Mouse (Mus musculus) frontal cortex, adult 2 months (tissue): ENCODE measurements at regions not wholly inside any gene's neighbourhood (a gene's known extent, or its start where the extent isn't known, plus 50 kb on each side); places are given as distances from the start of the nearest gene placed in this dataset.
A peak's percentile ranks its signal among the peaks of the same experiment; 100 is the strongest.
"Not testable (repeated sequence)": the region's sequence is repeated elsewhere in the genome, so short reads cannot be mapped to it uniquely, and the experiment has no call there.

Experiments used
- DNase-seq, 2 experiments: peaks; one replicate each; pipeline ENCODE4 v3.0.0; 2022; ENCODE audit warnings: low spot score in 1 of 2; ENCODE audit errors: extremely low spot score in 1 of 2

- DNase-seq: no peak
Observed at GRCm38 (mm10) chr3:153144217-153144616, 162.2 kb upstream of the St6galnac5 start.

- DNase-seq: no peak
Observed at GRCm38 (mm10) chr3:153140985-153141384, 158.9 kb upstream of the St6galnac5 start.

- no peak for DNase-seq
Observed at GRCm38 (mm10) chr3:153125335-153125734, 143.3 kb upstream of the St6galnac5 start.

DNA sequence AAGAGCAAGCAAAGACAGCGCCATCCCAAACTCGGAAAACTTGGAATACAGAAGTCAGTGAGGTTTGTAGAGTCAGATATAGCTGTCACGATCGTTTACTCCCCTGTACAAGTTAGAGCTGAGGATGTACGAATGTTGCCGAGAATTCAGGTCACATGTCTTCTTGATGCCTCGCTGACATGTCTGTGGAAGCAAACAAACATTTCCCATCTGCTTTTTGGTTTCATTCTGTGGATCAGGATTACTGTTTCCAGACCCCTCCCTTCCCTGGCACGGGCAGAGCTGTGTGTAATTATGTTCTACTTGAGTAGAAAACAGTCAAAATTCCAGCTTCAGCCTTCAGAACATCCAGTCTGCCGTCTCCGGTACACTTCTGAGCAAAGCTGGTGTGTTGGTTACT, 139.9 kb upstream of the St6galnac5 start:
- DNase-seq: peak in 1 of 2 experiments; percentile 7

- no peak for DNase-seq
Observed at GRCm38 (mm10) chr3:153119142-153119541, 137.1 kb upstream of the St6galnac5 start.

DNA sequence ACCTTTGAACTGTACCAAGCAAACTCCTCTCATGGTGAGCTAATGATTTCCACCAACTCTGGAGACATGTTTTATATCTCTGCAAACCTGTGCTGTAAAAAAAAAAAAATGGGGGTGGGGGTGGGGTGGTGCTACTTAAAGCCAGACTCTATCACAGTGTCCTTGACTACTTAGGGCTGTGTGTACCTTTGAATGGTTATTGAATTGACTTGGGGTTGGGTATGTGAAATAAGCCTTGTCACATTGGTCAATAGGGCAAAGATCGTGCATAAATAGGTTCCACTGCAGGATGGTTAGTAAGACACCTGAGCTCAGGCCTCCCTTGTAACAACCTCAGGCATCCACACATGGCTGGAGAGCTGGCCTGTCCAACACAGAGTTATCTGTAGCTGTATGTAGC, 136.6 kb upstream of the St6galnac5 start:
- DNase-seq: no peak

GRCm38 (mm10) chr3:153105591-153105990, 123.5 kb upstream of the St6galnac5 start:
- DNase-seq: peak in 1 of 2 experiments; percentile 20

DNA sequence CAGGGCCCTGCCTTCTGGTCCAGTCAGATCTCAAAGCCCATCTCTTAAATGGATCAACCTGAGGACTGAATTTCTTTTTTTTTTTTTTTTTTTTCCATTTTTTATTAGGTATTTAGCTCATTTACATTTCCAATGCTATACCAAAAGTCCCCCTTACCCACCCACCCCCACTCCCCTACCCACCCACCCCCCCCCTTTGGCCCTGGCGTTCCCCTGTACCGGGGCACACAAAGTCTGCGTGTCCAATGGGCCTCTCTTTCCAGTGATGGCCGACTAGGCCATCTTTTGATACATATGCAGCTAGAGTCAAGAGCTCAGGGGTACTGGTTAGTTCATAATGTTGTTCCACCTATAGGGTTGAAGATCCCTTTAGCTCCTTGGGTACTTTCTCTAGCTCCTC, 108.5 kb upstream of the St6galnac5 start:
- not testable (repeated sequence) for DNase-seq

- DNase-seq: peak in 1 of 2 experiments; percentile 42
Observed at GRCm38 (mm10) chr3:153085096-153085788, 103.2 kb upstream of the St6galnac5 start.

- DNase-seq: peak in 1 of 2 experiments; percentile 47
Observed at GRCm38 (mm10) chr3:153084226-153085095, 102.4 kb upstream of the St6galnac5 start.

DNA sequence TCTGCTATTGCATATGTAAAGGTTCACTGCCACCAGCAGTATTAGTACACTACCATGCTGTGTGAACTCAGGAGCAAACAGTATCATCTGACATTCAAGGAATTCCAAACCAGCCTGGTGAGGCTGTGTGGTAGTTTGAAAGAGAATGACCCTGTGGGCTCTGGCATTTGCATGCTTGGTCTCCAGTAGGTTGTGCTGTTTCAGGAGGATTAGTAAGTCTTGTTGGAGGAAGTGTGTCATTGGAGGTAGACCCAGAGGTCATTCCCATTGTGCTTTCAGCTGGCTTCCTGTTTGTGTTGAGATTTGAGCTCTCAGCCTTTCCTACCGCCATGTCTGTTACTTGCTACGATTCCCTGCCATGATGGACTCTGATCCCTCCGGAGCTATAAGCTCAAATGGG, 98.3 kb upstream of the St6galnac5 start:
- no peak for DNase-seq

DNA sequence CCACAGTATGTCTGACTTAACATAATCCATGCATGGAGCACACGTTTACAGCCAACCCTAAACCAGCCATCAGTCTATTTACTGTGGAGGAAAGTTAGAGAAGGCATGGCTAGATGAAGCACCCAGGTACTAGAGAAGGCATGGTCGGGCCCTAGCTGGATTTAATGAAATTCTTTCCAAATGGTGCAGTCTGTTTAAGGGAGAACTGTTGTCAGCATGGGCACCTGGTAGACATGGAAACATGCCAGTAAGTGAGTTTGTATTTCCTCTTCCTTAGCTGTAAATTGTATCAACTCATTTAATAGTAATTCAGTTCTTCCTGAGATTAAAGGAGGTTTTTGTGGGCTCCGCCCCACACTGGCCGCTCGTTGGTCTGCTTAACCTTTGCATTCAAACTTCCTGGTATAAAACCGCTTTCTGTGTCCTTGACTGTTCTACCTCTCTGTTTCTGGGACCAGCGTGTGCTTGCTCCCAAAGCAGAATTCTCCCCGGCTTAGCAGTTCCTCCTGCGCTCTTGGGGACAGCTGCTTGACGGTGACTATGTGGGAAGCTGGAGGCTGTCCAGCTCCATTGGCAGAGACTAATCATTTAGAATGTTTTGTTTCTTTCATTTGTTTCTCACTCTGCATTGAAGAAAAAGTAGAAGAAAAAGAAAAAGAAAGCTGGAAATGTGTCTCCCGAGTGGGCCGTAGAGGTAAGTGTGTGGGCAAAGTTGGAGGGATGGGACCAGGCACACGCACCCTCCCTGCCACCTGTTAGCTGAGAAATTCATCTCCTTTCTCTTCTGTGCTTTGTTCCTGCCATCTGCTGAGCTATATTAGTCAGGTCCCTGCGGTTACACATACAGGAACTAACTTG, 96.0 kb upstream of the St6galnac5 start:
- peak; percentile 64 to 85 for DNase-seq

GRCm38 (mm10) chr3:153072200-153072919, 90.3 kb upstream of the St6galnac5 start:
- DNase-seq: peak; percentile 17 to 19

DNA sequence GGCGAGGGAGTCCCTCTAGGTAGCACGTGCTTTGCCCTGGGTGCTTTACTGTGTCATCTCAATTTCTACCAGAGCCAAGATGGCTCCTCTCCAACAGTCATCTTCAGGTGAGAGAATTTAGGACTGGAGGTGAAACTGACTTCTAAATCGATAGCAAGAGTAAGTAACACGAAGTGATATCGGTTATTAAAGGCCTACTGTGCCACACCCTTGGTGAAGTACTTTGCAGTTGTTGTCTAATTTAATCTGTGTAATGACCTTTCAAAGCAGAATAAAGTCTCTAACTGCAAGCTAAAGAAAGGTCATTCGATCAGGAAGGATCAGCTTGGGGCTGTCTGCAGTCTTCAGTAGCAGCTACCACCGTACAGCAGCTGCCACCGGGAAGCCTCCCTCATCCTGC, 89.5 kb upstream of the St6galnac5 start:
- no peak for DNase-seq

DNA sequence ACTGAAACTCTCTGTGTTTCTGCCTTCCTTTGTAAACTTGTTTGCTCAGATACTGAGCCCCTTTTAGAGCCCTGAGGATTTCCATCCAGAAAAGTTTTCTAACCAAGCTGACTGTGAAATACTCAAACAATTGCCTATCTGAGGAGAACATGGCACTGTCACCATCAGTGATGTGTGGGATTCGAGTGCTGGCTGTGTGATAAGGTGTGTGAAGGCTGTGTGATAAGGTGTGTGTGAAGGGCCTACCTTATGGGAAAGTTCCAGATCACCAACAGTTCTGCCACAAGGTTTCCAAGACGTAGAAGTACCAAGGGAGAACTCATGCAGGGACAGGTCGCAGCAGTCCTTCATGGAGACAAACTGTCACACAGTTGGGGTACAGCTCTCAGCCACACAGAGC, 89.1 kb upstream of the St6galnac5 start:
- no peak for DNase-seq

DNA sequence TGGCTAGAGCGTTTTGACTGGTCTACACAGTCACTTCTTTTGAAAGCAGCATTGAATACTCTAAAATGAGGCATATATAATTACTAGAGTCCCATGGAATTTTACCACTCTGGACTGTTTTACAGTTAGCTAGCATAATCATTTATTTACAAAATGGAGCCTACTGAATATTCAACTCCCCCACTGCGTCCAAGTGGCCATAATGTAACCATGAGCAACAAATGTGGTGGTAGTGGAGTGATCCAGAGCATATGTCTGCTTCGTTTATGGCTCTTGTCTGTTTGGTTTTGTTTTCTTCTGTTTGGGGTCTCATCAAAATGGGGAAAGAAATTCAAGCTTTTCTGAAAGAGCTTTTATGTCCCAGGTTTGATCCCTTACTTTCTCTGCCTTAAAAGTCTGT, 83.8 kb upstream of the St6galnac5 start:
- DNase-seq: no peak

GRCm38 (mm10) chr3:153053163-153053562, 71.1 kb upstream of the St6galnac5 start:
- DNase-seq: no peak

GRCm38 (mm10) chr3:153051566-153051965, 69.5 kb upstream of the St6galnac5 start:
- no peak for DNase-seq

DNA sequence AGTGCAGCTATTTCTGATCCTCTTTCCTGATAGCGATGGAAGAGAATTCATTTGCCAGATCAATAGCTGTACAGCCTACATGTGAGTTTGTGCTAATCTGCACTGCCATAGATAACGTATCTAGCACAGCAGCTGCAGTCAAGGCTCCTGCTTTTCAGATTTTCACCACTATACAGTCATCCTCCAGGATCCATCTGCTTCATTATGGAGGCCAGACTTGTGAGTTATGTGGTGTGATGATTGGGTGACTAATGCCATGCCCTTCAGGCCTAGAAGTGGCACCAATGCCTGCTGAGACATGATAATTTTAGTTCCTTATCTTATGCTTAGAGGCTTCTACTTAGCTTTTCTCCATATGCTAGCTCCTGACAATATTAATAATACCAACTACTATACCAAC, 63.3 kb upstream of the St6galnac5 start:
- DNase-seq: no peak

GRCm38 (mm10) chr3:153033980-153034379, 51.9 kb upstream of the St6galnac5 start:
- DNase-seq: no peak
